Mouse (Mus musculus) olfactory bulb, adult 2 months (tissue): ENCODE results near the gene Ece1. TPM values are rescaled to one million over a fixed set of nuclear protein-coding genes. Genes with fewer than 3 reads are reported as not detected.

Experiments used
- H3K27ac ChIP-seq: fragments of 200-500 bp; 2 replicates; pipeline ENCODE4 v1.5.1; 2012; ENCODE audit warnings: low read depth, low read length; ENCODE audit not compliant: insufficient read depth
- H3K4me1 ChIP-seq: fragments of 200-500 bp; 2 replicates; pipeline ENCODE4 v1.6.1; 2012; ENCODE audit warnings: low read length; ENCODE audit not compliant: control insufficient read depth, insufficient read depth
- H3K4me3 ChIP-seq: fragments of 200-500 bp; 2 replicates; pipeline ENCODE4 v1.5.1; 2012; ENCODE audit warnings: mild to moderate bottlenecking, low read depth, low read length, moderate library complexity; ENCODE audit not compliant: insufficient read depth
- CTCF ChIP-seq: fragments of 200-500 bp; IDR thresholded peaks from 2 replicates; pipeline ENCODE4 v1.5.1; 2012; ENCODE audit warnings: low read depth, mild to moderate bottlenecking, low read length, moderate library complexity; ENCODE audit not compliant: insufficient read depth
- POLR2A ChIP-seq: fragments of 200-500 bp; IDR thresholded peaks from 2 replicates; pipeline ENCODE4 v1.6.1; 2012; ENCODE audit warnings: mild to moderate bottlenecking, low read depth, low read length, moderate library complexity; ENCODE audit not compliant: insufficient read depth
- WGBS: fragments of 180-500 bp; shearing (Covaris S2); methylation state at CpG from one replicate; pipeline ENCODE4 v1.1.7; 2018; 5-methylcytosine and 5-hydroxymethylcytosine counted together
- polyA plus RNA-seq: library from polyadenylated mRNA; stranded (reverse); fragments of >200 nt; gene quantifications from 2 replicates; pipeline ENCODE4 v1.2.4, GENCODE M21; 2012; ENCODE audit warnings: low replicate concordance; ENCODE audit not compliant: missing spikeins, insufficient read depth, insufficient read length

Ece1 gene
- not detected in 2 replicates for polyA plus RNA-seq

- Histone ChIP-seq H3K27ac (peak within 1 kb of the TSS; percentile 72), H3K4me1 (peaks cover 43% of the 10 kb centered on the region), H3K4me3 (peak within 1 kb of the TSS; percentile 95)
- WGBS, result 1% methylated on average over 37 of the region's 37 CpGs
- TF ChIP-seq CTCF (no peak), POLR2A (peak; percentile 93)
Observed at GRCm38 (mm10) chr4:137862019-137862418, at the start of gene Ece1. Gene Ece1 (plus strand): TSS chr4:137862237.

DNA sequence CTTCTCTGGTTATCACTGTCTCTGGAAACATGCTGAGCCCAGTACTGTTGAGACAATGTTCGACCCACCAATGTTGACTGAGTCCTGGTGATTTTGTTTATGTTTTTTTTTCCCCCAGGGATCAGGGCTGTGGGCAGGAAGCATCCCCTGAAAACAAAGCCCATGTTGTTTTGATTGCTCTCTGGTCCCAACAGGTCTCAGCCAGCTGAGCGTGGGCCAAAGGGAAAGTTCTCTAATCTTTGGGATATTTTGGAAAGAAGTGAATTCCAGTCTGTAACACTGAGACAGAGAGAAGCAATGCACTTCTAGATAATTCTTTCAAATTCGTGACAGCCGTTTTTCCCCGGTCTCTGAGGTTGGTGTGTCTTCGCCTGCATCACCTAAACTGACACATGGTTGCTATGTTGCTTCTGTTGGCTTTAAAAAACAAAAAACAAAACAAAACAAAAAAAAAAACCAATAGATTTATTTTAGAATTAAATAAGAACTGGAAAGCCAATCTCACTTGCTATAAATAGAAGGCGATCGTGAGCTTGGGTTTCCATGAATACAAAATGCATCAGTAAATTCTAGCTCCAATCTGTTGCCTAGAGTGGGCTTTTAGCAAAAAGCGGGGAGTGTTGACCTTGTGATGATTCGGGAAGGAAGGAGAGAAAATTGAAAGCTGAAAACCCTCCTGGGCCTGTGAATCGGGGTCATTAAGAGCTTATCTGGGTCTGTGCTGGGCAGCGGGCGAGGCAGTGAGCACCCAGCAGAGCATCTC, 48.9 kb upstream of the Ece1 start:
- H3K4me3 ChIP-seq, result no peak overlapping the region
- WGBS, result 44% methylated on average over 13 of the region's 13 CpGs
- peaks cover 20% of the 10 kb centered on the region for H3K4me1 ChIP-seq
- TF ChIP-seq CTCF, result no peak
- H3K27ac ChIP-seq, result no peak overlapping the region

DNA sequence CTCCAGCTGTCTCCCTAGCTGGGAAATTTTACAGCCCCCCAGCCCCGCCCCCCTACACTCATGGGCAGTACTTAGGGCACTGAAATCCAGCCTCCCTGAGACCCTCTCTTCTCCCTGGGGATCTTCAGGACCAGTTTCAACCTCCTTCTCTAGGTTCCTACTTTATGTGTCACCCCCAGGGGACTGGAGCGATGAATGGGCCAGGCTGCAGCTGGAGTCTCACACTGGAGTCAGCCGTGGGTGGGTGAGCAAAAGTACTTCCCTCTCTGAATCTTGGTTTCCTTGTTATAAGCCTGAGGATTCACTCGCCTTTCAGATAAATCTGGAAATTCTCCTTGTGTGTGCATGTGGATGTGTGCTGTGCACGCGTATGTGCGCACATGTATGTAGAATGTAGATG, 47.9 kb upstream of the Ece1 start:
- TF ChIP-seq CTCF (no peak), POLR2A (no peak)
- WGBS, result 57% methylated on average over 7 of the region's 7 CpGs
- no peak overlapping the region for H3K4me3 ChIP-seq
- H3K27ac ChIP-seq, result no peak overlapping the region
- H3K4me1 ChIP-seq, result peaks cover 20% of the 10 kb centered on the region

DNA sequence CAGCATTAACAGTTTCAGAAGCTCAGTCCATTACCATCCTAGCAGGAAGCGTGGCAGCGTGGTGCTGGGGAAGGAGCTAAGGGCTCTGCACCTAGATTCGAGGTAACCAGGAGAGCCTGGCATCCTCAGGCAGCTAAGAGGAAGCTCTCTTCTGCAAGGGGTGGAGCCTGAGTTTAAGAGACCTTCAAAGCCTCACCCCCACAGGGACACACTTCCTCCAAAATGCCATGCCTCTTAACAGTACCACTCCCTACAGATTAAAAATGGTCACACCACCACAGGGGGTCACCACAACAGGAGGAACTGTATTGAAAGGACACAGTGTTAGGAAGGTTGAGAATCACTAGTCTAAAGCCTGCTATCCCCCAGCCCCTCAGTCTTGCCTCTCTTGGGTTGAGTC, 46.6 kb upstream of the Ece1 start:
- H3K4me1 ChIP-seq, result peaks cover 20% of the 10 kb centered on the region
- no peak overlapping the region for H3K4me3 ChIP-seq
- no peak for TF ChIP-seq POLR2A
- WGBS, result 92% methylated on average over 3 of the region's 3 CpGs
- H3K27ac ChIP-seq, result no peak overlapping the region

GRCm38 (mm10) chr4:137816216-137816615, 45.8 kb upstream of the Ece1 start:
- 72% methylated on average over 7 of the region's 7 CpGs for WGBS
- Histone ChIP-seq H3K27ac (no peak overlapping the region), H3K4me3 (no peak overlapping the region), H3K4me1 (peaks cover 20% of the 10 kb centered on the region)
- TF ChIP-seq CTCF (no peak), POLR2A (no peak)

DNA sequence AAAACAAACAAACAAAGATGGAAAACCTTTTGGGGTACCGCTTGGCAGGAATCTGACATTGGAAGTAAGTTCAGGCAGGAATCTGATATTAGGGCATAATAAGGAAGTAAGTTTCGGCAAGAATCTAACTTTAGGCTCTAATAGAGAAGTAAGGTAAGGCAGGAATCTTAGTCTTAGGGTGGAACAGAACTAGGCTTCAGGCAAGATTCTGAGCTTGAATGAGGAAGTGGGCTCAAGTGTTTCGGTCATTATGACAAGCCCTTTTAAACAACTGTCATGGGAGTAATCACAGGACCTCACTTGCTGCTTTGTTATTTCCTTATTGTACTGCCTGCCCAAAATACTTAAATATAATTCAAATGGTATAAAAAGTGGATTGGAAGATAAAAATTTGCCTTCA, 43.7 kb upstream of the Ece1 start:
- no peak overlapping the region for H3K4me3 ChIP-seq
- TF ChIP-seq POLR2A (no peak), CTCF (no peak)
- H3K27ac ChIP-seq, result no peak overlapping the region
- 94% methylated on average over 3 of the region's 3 CpGs for WGBS
- peaks cover 14% of the 10 kb centered on the region for H3K4me1 ChIP-seq

GRCm38 (mm10) chr4:137819487-137819886, 42.5 kb upstream of the Ece1 start:
- no peak for TF ChIP-seq CTCF
- 51% methylated on average over 2 of the region's 2 CpGs for WGBS

DNA sequence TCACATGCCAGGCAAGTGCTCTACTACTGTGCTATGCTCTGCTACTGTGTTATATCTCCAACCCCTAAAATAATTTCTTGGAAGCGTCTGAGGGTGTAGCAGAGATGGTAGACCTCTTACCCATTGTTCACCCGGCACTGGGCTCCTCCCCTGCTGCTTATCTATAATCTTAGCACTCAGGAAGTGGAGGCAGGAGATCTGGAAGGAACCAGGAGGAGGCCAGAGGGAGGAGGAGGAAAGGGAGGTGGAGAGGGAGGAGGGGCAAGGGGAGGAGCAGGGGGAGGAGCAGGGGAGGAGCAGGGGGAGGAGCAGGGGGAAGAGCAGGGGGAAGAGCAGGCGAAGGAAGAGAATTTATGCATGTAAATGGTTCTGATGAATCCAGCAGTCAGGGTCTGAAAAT, 41.3 kb upstream of the Ece1 start:
- Histone ChIP-seq H3K4me3 (no peak overlapping the region), H3K27ac (no peak overlapping the region), H3K4me1 (no peaks in the 10 kb centered on the region)
- 17% methylated on average over 3 of the region's 3 CpGs for WGBS
- no peak for TF ChIP-seq POLR2A
- no peak for TF ChIP-seq CTCF

More at GRCm38 (mm10) chr4:137819487-137819886, 42.5 kb upstream of the Ece1 start:
- H3K27ac ChIP-seq, result no peak overlapping the region
- no peak overlapping the region for H3K4me3 ChIP-seq
- peaks cover 6% of the 10 kb centered on the region for H3K4me1 ChIP-seq

DNA sequence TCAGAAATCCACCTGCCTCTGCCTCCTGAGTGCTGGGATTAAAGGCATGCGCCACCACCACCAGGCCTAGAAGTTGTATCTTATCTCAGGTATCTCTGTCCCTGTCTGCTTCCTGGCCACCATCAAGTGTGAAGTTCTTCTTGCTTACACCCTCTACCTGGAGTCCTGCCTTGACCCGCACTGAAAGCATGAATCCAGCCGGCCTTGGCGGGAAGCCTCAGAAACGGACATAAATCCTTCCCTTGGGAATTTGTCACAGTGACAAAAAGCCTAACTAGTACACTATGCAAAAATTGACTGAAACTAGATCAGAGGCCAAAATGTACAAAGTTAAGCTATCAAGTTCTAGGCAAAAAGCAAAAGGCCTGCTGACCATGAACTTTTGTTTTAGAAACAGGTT, 39.5 kb upstream of the Ece1 start:
- 94% methylated on average over 5 of the region's 5 CpGs for WGBS
- no peak for TF ChIP-seq CTCF
- TF ChIP-seq POLR2A, result no peak
- no peak overlapping the region for H3K4me3 ChIP-seq

GRCm38 (mm10) chr4:137823542-137823941, 38.5 kb upstream of the Ece1 start:
- H3K4me3 ChIP-seq, result no peak overlapping the region
- no peak overlapping the region for H3K27ac ChIP-seq
- WGBS, result 92% methylated on average over 3 of the region's 3 CpGs
- H3K4me1 ChIP-seq, result no peaks in the 10 kb centered on the region
- TF ChIP-seq POLR2A (no peak), CTCF (no peak)

More for the DNA sequence above, 39.5 kb upstream of the Ece1 start:
- Histone ChIP-seq H3K27ac (no peak overlapping the region), H3K4me1 (no peaks in the 10 kb centered on the region)
